Mouse (Mus musculus): ENCODE measurements around the gene AU021092. TPM values are rescaled to one million over a fixed set of nuclear protein-coding genes. Genes with fewer than 3 reads are reported as not detected.
A peak's percentile ranks its signal among the peaks of the same experiment; 100 is the strongest.
"Not testable (repeated sequence)": the region's sequence is repeated elsewhere in the genome, so short reads cannot be mapped to it uniquely, and the experiment has no call there.

Gene AU021092
- polyA plus RNA-seq, 1 experiment from 2014 or later = 0.73 TPM

DNA sequence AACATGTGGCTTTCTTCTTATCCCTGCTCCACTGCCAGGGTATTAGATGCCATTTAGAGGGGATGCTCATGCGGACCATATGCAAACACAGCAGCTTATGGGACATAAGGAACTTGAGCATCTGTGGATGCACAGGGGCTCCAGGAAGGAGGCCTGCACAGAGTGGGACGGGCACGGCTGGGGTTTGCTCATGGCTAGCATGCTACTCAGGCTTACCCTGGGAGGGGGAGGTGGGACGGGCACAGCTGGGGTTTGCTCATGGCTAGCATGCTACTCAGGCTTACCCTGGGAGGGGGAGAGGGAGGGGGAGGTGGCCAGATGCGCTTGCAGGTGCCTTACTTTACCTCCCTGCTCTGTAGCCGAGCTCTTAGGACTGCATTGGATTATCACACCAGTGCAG lies 20.8 kb upstream of the AU021092 start:
- 64% methylated on average over 6 of the region's 6 CpGs for WGBS (ENCODE audit: insufficient replicate concordance)
- Histone ChIP-seq H3K9me3 (replicated peaks) (no peaks in the 10 kb centered on the region), H3K4me2 (no peak overlapping the region), H3K36me3 (replicated peaks) (peaks cover 78% of the 10 kb centered on the region), H3K4me1 (replicated peaks) (no peaks in the 10 kb centered on the region), H3K4me3 (replicated peaks) (no peak overlapping the region), H3K9ac (no peak overlapping the region), H3K27me3 (no peaks in the 10 kb centered on the region), H3K27ac (replicated peaks) (no peak overlapping the region)
- no peak for ATAC-seq (ENCODE audit: insufficient read depth)

DNA sequence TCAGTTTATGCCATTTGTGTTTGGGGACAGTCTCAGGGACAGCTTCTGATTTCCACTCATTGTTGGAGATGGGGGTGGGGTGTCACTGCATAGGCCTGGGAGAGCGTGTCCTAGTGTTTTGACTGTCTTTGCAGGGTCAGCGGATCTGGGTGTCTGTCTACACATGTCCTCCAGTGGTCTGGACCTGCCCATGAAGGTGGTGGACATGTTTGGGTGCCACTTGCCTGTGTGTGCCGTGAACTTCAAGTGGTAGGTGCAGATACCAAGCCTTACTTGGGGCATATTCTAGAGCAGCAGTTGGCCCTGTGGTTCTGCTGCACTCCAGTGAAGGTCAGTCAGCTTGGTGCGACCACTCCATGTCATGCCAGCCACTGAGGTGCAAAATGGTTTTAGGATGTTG lies 20.3 kb upstream of the AU021092 start:
- ATAC-seq (ENCODE audit: insufficient read depth) = no peak
- Histone ChIP-seq H3K4me1 (replicated peaks) (no peaks in the 10 kb centered on the region), H3K4me2 (no peak overlapping the region), H3K9ac (no peak overlapping the region), H3K27me3 (no peaks in the 10 kb centered on the region), H3K4me3 (replicated peaks) (no peak overlapping the region), H3K36me3 (replicated peaks) (peaks cover 72% of the 10 kb centered on the region), H3K27ac (replicated peaks) (no peak overlapping the region), H3K9me3 (replicated peaks) (no peaks in the 10 kb centered on the region)
- 69% methylated on average over 4 of the region's 4 CpGs for WGBS (ENCODE audit: insufficient replicate concordance)

DNA sequence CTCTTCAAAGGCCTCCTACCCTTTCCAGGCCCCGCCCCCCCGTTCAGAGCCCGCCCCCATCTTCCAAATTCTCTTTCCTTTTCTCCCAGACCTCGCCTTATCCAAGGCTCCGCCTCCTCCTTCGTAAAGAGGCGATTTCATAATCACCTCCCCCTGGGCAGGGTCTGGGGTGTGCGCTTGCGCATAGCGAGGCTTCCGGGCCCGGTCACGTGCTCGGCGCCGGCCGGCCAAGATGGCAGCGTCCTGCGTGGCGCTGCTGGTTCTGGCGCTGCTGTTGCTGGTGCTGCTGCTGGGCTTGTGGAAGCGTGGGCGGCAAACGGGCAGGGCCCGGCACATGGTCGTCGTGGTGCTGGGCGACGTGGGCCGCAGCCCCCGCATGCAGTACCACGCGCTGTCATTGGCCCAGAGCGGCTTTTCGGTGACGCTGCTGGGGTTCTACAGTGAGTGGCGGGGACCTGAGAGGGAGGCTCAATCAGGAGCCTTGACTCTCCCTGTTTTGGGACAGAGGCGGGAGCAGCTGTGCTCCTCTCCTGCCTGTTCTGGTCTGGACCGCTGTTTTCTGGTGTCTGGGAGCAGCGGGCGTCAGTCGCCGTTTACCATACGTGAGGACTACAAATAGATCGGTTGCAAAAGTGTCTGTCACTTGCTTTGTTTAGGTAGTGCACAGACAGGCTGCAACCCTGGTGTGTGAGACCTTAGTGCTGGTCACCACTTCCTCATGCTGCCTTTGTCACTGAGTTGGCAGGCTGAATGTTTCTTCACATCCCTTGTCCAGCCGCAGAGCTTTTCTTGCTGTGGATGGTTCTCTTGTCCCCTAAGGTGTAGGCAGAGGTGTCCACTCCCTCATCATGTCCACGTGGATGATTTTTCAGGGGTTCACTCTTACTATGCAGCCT lies 11.6 kb upstream of the AU021092 start, which contains the start of gene Alg1:
Alg1 (plus strand) TSS at position 204 of the 896 bp plus-strand sequence.
- Histone ChIP-seq H3K27ac (replicated peaks) (peak within 1 kb of the TSS; percentile 68), H3K4me1 (replicated peaks) (peaks cover 19% of the 10 kb centered on the region), H3K4me3 (replicated peaks) (peak within 1 kb of the TSS; percentile 86), H3K9me3 (replicated peaks) (no peaks in the 10 kb centered on the region), H3K9ac (peak within 1 kb of the TSS; percentile 71), H3K27me3 (no peaks in the 10 kb centered on the region), H3K4me2 (peak within 1 kb of the TSS; percentile 87), H3K36me3 (replicated peaks) (0 out of 2 replicates have a peak, but pooled peaks cover 4% of the 10 kb centered on the region)
- ATAC-seq (ENCODE audit: insufficient read depth) = peak; percentile 91
- 1% methylated on average over 47 of the region's 47 CpGs for WGBS (ENCODE audit: insufficient replicate concordance)

DNA sequence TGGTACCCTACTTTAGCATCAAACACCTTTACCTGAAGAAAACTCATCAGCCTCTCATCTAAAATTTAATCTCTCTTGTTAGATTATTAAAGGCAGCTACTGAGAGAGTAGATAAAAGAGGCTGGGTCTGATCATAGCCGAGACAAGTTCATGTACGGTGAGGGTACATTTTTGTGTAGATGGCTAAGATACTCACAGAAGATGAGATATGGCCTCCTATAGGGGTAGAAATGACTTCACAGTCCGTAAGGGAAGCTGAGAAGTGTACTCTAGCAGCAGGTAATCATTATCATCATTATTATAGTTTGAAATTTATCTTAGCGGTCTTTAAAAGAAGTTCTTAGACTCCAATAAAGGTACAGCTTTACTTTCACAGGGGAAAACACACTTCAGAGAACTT lies 10.9 kb upstream of the AU021092 start:
- Histone ChIP-seq H3K4me1 (replicated peaks) (peaks cover 19% of the 10 kb centered on the region), H3K27ac (replicated peaks) (0 out of 2 replicates have a peak overlapping the region, but pooled peaks have one; percentile 0), H3K9ac (no peak overlapping the region), H3K4me2 (peak overlapping the region; percentile 87), H3K27me3 (no peaks in the 10 kb centered on the region), H3K36me3 (replicated peaks) (no peaks in the 10 kb centered on the region), H3K9me3 (replicated peaks) (no peaks in the 10 kb centered on the region), H3K4me3 (replicated peaks) (peak overlapping the region; percentile 86)
- whole genome bisulfite sequencing (ENCODE audit: insufficient replicate concordance) = 67% methylated on average over 4 of the region's 4 CpGs
- ATAC-seq (ENCODE audit: insufficient read depth) = no peak

DNA sequence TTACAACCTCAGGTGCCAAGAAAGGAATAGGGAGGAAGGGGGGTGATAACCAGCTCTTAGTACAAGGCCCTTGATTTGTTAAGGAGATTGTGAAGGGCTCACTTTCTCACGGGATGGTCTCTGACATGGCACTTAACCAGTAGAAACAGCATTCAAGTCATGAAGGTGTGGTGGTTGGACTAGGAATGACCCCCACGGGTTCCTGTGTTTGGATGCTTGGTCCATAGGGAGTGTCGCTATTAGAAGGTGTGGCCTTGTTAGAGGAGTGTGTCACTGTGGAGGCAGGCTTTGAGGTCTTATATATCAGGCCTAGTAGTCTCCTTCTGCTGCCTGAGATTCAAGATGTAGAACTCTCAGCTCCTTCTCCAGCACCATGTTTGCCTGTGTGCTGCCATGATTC lies 6.0 kb upstream of the AU021092 start:
- H3K4me3 ChIP-seq (replicated peaks); H3K4me1 ChIP-seq (replicated peaks); H3K9ac ChIP-seq; H3K27ac ChIP-seq (replicated peaks); H3K27me3 ChIP-seq; H3K4me2 ChIP-seq; H3K9me3 ChIP-seq (replicated peaks); ATAC-seq (ENCODE audit: insufficient read depth); H3K36me3 ChIP-seq (replicated peaks): not testable (repeated sequence)
- WGBS (ENCODE audit: insufficient replicate concordance) = 66% methylated on average over 3 of the region's 3 CpGs

DNA sequence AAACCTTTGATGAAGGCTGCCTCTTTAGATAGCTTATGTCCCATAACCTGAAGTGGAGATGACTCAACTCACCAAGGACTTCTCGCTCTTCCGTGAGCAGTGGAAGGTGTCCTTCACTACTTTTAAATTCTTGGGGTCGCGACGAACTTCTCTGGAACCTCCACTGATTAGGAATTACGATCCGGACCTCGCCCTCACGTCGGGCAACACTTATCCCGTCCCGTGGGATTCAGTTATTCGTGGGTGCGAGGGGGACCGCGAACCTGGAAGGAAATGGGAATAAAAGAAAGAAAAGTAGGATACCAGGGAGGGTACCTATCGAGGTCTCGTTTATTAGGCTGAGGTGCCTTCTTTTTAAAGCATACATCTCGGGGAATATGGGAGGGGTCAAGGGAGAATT lies 5.4 kb upstream of the AU021092 start:
- WGBS (ENCODE audit: insufficient replicate concordance) = 67% methylated on average over 19 of the region's 19 CpGs
- not testable (repeated sequence) for H3K36me3 ChIP-seq (replicated peaks); H3K9ac ChIP-seq; H3K27me3 ChIP-seq; H3K9me3 ChIP-seq (replicated peaks); H3K4me3 ChIP-seq (replicated peaks); H3K4me2 ChIP-seq; H3K4me1 ChIP-seq (replicated peaks); ATAC-seq (ENCODE audit: insufficient read depth); H3K27ac ChIP-seq (replicated peaks)

DNA sequence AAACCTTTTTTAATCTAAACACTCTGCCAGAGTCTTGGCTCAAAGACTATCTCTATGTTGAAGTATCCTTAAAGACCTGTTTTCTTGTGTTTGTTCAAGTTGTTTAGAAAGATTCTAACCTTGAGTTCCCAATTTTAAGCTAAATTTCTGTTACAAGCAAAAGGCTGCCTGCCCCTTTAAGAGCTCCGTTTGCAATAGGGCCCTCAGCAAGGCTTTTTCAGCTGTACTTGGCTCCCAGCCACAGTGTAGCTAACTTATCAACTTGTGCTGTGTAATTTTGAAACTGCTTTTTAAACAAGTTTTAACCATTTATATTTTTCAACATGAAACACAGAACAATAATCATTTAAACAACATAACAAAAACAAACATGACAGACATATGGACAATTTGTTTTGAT lies 4.4 kb upstream of the AU021092 start:
- H3K9me3 ChIP-seq (replicated peaks); H3K36me3 ChIP-seq (replicated peaks); H3K4me3 ChIP-seq (replicated peaks); H3K9ac ChIP-seq; H3K4me2 ChIP-seq; H3K27ac ChIP-seq (replicated peaks); H3K27me3 ChIP-seq; ATAC-seq (ENCODE audit: insufficient read depth); H3K4me1 ChIP-seq (replicated peaks): not testable (repeated sequence)
- 17% methylated on average over 1 of the region's 1 CpGs for WGBS (ENCODE audit: insufficient replicate concordance)

DNA sequence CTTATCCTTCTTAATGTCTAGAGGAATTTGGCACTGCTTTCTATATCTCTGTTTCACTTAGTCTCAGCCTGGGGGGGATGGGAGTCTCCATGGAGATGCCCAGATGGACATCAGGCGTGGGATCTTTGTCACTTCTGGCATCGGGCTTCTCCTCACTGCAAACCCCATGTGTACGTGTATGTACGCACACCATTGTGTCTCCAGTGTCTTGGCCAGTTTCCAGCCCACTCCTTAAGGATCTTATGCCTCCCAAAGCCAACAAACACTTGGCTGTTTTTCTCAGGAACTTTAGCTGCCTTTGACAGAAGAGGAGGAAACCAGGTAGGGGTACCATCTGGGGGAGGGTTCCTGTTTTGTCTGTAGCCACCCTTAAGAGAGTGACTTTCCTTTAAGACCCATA lies 696 bp downstream of the AU021092 start:
- Histone ChIP-seq H3K9me3 (replicated peaks) (no peaks in the 10 kb centered on the region), H3K9ac (no peak overlapping the region), H3K27me3 (peaks cover 3% of the 10 kb centered on the region; the same call in 1 of the 2 replicates), H3K4me1 (replicated peaks) (no peaks in the 10 kb centered on the region), H3K27ac (replicated peaks) (no peak overlapping the region), H3K4me3 (replicated peaks) (no peak overlapping the region), H3K36me3 (replicated peaks) (no peaks in the 10 kb centered on the region), H3K4me2 (no peak overlapping the region)
- no peak for ATAC-seq (ENCODE audit: insufficient read depth)
- 43% methylated on average over 4 of the region's 4 CpGs for WGBS (ENCODE audit: insufficient replicate concordance)

DNA sequence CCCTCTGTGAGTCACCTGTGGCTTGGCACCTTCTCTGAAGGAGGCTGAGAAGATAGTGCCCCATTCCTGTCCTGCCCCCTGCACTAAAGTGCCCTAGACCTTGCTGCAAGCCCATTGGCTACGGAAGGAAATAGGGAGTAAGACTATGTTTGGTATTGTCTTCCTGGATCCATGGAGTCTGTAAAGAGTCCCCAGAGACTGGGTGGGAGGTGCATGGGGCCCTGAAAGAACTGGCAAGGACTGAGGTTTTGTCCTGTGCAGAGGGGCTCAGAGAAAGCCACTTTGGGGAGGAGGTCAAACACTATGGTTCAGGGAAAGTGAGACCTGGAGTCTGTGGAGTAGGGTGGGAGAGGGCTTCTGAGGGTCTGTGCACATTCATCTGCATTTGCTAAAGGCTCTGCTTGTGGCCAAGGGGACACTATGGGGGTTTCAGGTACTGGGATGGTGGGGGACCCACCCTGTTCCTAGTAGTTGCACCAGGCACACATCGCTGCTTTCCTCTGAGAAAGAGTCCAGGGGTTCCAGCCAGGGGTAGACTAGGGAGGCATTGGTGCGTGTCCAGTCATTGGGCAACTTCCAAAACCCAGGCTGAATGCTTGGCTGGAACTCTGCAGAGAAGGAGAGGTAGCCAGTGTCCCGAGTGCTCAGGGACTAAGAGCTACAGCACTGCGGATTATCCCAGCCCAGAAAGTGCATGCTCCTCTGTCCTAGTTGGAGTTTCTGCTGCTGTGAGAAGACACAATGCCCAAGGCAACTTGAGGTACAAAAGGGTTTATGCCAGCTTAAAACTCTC lies 4.6 kb downstream of the AU021092 start:
- no peak for ATAC-seq (ENCODE audit: insufficient read depth)
- Histone ChIP-seq H3K4me3 (replicated peaks) (no peak overlapping the region), H3K9me3 (replicated peaks) (no peaks in the 10 kb centered on the region), H3K9ac (no peak overlapping the region), H3K4me1 (replicated peaks) (no peaks in the 10 kb centered on the region), H3K4me2 (no peak overlapping the region), H3K27me3 (peaks cover 3% of the 10 kb centered on the region; the same call in 1 of the 2 replicates), H3K27ac (replicated peaks) (no peak overlapping the region), H3K36me3 (replicated peaks) (no peaks in the 10 kb centered on the region)
- WGBS (ENCODE audit: insufficient replicate concordance) = 57% methylated on average over 5 of the region's 5 CpGs

DNA sequence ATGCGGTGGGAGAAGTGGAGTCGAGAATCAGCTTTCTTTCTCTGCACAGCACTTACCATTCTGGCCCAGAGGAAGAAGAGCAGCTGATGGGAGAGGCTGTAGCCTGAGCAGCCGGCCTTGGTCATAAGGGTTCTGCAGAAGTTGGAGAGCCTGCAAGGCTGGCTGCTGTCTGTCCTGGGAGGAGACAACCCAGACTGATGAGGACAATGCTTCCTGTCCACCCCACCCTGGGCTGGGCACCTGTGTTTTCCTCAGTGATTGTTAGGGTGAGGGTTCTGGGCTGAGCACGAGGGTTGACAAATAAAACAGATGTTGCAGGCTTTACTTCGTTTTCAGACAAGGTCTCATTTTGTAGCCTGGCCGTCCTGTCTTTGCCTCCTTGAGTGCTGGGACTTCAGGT lies 5.4 kb downstream of the AU021092 start:
- H3K36me3 ChIP-seq (replicated peaks) = no peaks in the 10 kb centered on the region
- no peak overlapping the region for H3K9ac ChIP-seq
- H3K27ac ChIP-seq (replicated peaks) = no peak overlapping the region
- ATAC-seq (ENCODE audit: insufficient read depth) = no peak
- H3K27me3 ChIP-seq = peaks cover 3% of the 10 kb centered on the region; the same call in 1 of the 2 replicates
- 49% methylated on average over 6 of the region's 6 CpGs for WGBS (ENCODE audit: insufficient replicate concordance)
- no peak overlapping the region for H3K4me3 ChIP-seq (replicated peaks)
- H3K4me2 ChIP-seq = no peak overlapping the region
- H3K4me1 ChIP-seq (replicated peaks) = no peaks in the 10 kb centered on the region
- H3K9me3 ChIP-seq (replicated peaks) = no peaks in the 10 kb centered on the region

DNA sequence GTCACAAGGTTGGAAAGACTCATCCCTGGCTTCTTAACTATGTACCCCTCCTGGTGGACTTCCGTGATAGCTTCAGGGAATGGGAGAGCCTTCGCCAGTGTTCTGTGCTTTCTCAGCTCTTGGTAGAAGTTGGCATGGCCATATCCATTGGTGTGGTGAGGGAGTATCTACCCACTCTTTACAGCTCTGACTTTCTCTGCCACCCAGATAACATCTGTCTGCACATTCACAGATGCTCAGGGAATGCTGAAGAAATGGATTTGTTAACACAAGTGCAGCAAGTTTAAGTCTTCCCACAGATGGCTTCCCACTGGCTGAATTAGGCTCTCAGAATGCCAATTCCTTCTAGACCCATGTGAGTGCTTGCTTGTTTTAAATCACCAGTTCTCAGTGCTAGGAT lies 8.0 kb downstream of the AU021092 start:
- H3K36me3 ChIP-seq (replicated peaks) = no peaks in the 10 kb centered on the region
- ATAC-seq (ENCODE audit: insufficient read depth) = no peak

More for the DNA sequence above, 8.0 kb downstream of the AU021092 start:
- Histone ChIP-seq H3K9ac (no peak overlapping the region), H3K4me3 (replicated peaks) (no peak overlapping the region), H3K4me2 (no peak overlapping the region), H3K27me3 (peaks cover 3% of the 10 kb centered on the region; the same call in 1 of the 2 replicates), H3K4me1 (replicated peaks) (no peaks in the 10 kb centered on the region), H3K9me3 (replicated peaks) (no peaks in the 10 kb centered on the region), H3K27ac (replicated peaks) (no peak overlapping the region)
- 73% methylated on average over 2 of the region's 2 CpGs for whole genome bisulfite sequencing (ENCODE audit: insufficient replicate concordance)

All from liver, embryonic 15.5 days (tissue).